15 mouse cellular contexts compared by ENCODE assay signal in the genomic region with DNA sequence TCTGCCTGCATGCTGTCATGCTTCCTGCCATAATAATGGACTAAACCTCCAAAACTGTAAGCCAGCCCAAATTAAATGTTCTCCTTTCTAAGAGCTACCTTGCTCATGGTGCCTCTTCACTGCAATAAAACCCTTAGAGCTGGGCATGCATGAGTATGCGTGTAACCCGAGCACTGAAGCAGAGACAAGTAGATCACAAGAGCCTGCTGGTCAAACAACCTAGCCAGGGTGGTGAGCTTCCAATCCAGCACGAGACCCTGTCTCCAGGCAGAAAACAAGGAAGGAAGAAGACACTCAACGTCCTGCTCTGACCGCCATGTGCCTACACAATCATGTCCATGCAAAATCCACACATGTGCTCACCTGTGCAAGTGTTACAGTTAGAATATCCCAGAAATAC.
"Had no signal": no experiment of that assay in that cellular context is flagged by ENCODE, and none has a peak within 500 bp of the region (broad histone marks: within the 10 kb centered on the region; RNA-seq: fewer than 3 reads in every experiment).

No protein-coding gene starts in this region.

- H3K4me3 ChIP-seq: limb, embryonic 15.5 days; liver, embryonic 12.5 days; midbrain, embryonic 15.5 days; neural tube, embryonic 12.5 days; stomach, embryonic 15.5 days had no signal

- H3K9ac ChIP-seq: limb, embryonic 15.5 days; liver, embryonic 12.5 days; midbrain, embryonic 15.5 days; neural tube, embryonic 12.5 days; stomach, embryonic 15.5 days had no signal

- H3K36me3 ChIP-seq: limb, embryonic 15.5 days; liver, embryonic 12.5 days; midbrain, embryonic 15.5 days; neural tube, embryonic 12.5 days; stomach, embryonic 15.5 days had no signal

- H3K4me2 ChIP-seq: limb, embryonic 15.5 days; liver, embryonic 12.5 days; midbrain, embryonic 11.5 days; midbrain, embryonic 15.5 days; neural tube, embryonic 12.5 days; stomach, embryonic 15.5 days had no signal

- H3K9me3 ChIP-seq: limb, embryonic 15.5 days; liver, embryonic 12.5 days; midbrain, embryonic 15.5 days; neural tube, embryonic 12.5 days; stomach, embryonic 15.5 days had no signal

- DNase-seq: kidney, adult 9 months; kidney, postnatal 36 days; layer of hippocampus, adult 9-11 months; layer of hippocampus, postnatal 36 days; lung, postnatal 14 days; right cerebral cortex, postnatal 4 days; thymus, adult 2 months; thymus, postnatal 25 days had no signal

- H3K27ac ChIP-seq: limb, embryonic 15.5 days; liver, embryonic 12.5 days; midbrain, embryonic 15.5 days; neural tube, embryonic 12.5 days; stomach, embryonic 15.5 days had no signal

- H3K27me3 ChIP-seq: limb, embryonic 15.5 days; liver, embryonic 12.5 days; midbrain, embryonic 15.5 days; neural tube, embryonic 12.5 days; stomach, embryonic 15.5 days had no signal

- ATAC-seq: inflammation-experienced regulatory T-cells, adult 6 months; liver, embryonic 12.5 days; midbrain, embryonic 15.5 days had no signal
